In the genomic region with DNA sequence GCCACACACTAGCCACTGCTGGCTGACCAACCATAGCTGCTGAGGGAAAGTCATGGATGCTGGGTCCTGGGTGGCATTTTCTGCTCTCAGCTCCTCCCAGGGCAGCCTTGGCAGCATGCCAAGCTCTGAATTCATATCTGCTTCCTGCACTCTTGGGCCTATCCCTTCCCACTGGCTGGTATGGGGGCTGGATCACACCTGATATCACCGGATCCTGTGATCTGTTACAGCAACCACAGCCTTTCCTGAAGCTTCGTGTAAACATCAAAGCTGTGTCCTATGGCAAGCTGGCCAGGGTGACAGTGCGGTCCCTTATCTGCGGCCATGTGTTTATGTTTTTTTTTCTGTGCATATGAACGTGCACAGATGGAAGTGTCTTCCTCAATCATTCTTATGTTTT, we compare ENCODE assay signal across 10 mouse cellular contexts. TPM values are rescaled to one million over a fixed set of nuclear protein-coding genes. Genes with fewer than 3 reads are reported as not detected.
DNase-seq lines count a peak whose midpoint lies in the region; ATAC-seq and TF ChIP-seq lines count a peak whose summit lies in the region.
"Had no signal": no experiment of that assay in that cellular context is flagged by ENCODE, and none has a peak within 500 bp of the region (broad histone marks: within the 10 kb centered on the region; RNA-seq: fewer than 3 reads in every experiment).

No protein-coding gene starts in this region.

- H3K36me3 ChIP-seq in heart, embryonic 11.5 days (ENCODE audit: control insufficient read depth, insufficient read depth, low read length): peaks cover 9% of the 10 kb centered on the region
- peaks cover 14% of the 10 kb centered on the region for H3K36me3 ChIP-seq in liver, postnatal 0 days (replicated peaks; ENCODE audit: insufficient read depth, low read length)

- DNase-seq in heart, adult 9 months (ENCODE audit: low spot score in 2 of 2): no peak
- peak; percentile 51 for DNase-seq in 3T3-L1 (ENCODE audit: low read depth, low spot score)
- peak; percentile 98 for DNase-seq in c-Kit-positive CD71-positive TER-119-positive erythroid progenitor cells, embryonic 14.5 days (ENCODE audit: low spot score)
- DNase-seq in liver, postnatal 0 days: peak; percentile 93
- no peak for DNase-seq in layer of hippocampus, adult 2 months (ENCODE audit: low spot score in 2 of 2)
- no peak for DNase-seq in urinary bladder, adult 18-20 months (ENCODE audit: low spot score in 2 of 2)
- DNase-seq: kidney, adult 9 months had no signal

- H3K27me3 ChIP-seq in heart, embryonic 11.5 days (ENCODE audit: control insufficient read depth, insufficient read depth, low read length): no peaks in the 10 kb centered on the region
- no peaks in the 10 kb centered on the region for H3K27me3 ChIP-seq in liver, postnatal 0 days (ENCODE audit: insufficient read depth, low read length)

- 45% methylated on average over 5 of the region's 5 CpGs for WGBS in heart, embryonic 11.5 days (ENCODE audit: insufficient replicate concordance)
- 22% methylated on average over 5 of the region's 5 CpGs for WGBS in liver, postnatal 0 days (ENCODE audit: insufficient replicate concordance)

- no peak for ATAC-seq in heart, embryonic 11.5 days (replicated peaks; ENCODE audit: insufficient number of reproducible peaks, low FRiP score, low TSS enrichment)
- peak; percentile 70 for ATAC-seq in liver, postnatal 0 days
- ATAC-seq in cerebellum, adult (ENCODE audit: insufficient number of reproducible peaks, low FRiP score, low TSS enrichment): no peak

- no peak overlapping the region for H3K4me2 ChIP-seq in heart, embryonic 11.5 days
- peak overlapping the region; percentile 47; the same call in 1 of the 2 replicates for H3K4me2 ChIP-seq in liver, postnatal 0 days (ENCODE audit: low read depth, low read length)

- no peak overlapping the region; the same call in 1 of the 2 replicates for H3K4me3 ChIP-seq in heart, embryonic 11.5 days (ENCODE audit: low read depth, low read length)
- H3K4me3 ChIP-seq in liver, postnatal 0 days (ENCODE audit: low read depth, low read length): no peak overlapping the region
- no peak overlapping the region for H3K4me3 ChIP-seq in layer of hippocampus, adult 2 months
- H3K4me3 ChIP-seq: myocyte had no signal

- no peak for TF ChIP-seq CTCF in liver, postnatal 0 days (IDR thresholded peaks at IDR 0.05; ENCODE audit: low read depth)
- no peak for TF ChIP-seq CTCF in layer of hippocampus, adult 2 months (conservative IDR thresholded peaks at IDR 0.05)

- TF ChIP-seq EP300 in liver, postnatal 0 days (IDR thresholded peaks at IDR 0.05; ENCODE audit: low read depth): peak; percentile 99

- no peaks in the 10 kb centered on the region for H3K9me3 ChIP-seq in heart, embryonic 11.5 days (replicated peaks; ENCODE audit: control insufficient read depth, low read length)
- no peaks in the 10 kb centered on the region for H3K9me3 ChIP-seq in liver, postnatal 0 days (ENCODE audit: low read length)

- peak overlapping the region; percentile 57 for H3K27ac ChIP-seq in heart, embryonic 11.5 days (ENCODE audit: low read depth, low read length)
- H3K27ac ChIP-seq in liver, postnatal 0 days (ENCODE audit: low read depth): peak overlapping the region; percentile 97
- H3K27ac ChIP-seq in layer of hippocampus, adult 2 months: no peak overlapping the region

- peak overlapping the region; percentile 34; the same call in 1 of the 2 replicates for H3K9ac ChIP-seq in heart, embryonic 11.5 days (ENCODE audit: low read depth, low read length)
- peak overlapping the region; percentile 52 for H3K9ac ChIP-seq in liver, postnatal 0 days (replicated peaks)

- peaks cover 31% of the 10 kb centered on the region for H3K4me1 ChIP-seq in heart, embryonic 11.5 days (ENCODE audit: control insufficient read depth, insufficient read depth, low read length)
- H3K4me1 ChIP-seq in liver, postnatal 0 days (ENCODE audit: insufficient read depth): peaks cover 40% of the 10 kb centered on the region

RNA-seq across cellular contexts. Expression of a gene that starts 2.2 kb away (rescaled TPM):
- polyA plus RNA-seq in heart, embryonic 11.5 days (2014; fragmentation: Nextera tagmentation; extraction: Ambion mirVana): 47.5 and 61.4 TPM in 2 replicates
- 39.3 and 42.1 TPM in 2 replicates for polyA plus RNA-seq in liver, postnatal 0 days (2015; fragmentation: Nextera tagmentation; extraction: Ambion mirVana)
- total RNA-seq in layer of hippocampus, adult 2 months (2021): 10 to 100 TPM; 75.9 to 79.7 TPM

RNA-seq across cellular contexts. Expression of a gene that starts 2.2 kb away (rescaled TPM):
- 1.4 and 2.9 TPM in 2 replicates for polyA plus RNA-seq in heart, embryonic 11.5 days (2014; fragmentation: Nextera tagmentation; extraction: Ambion mirVana)
- 0.40 and 0.70 TPM in 2 replicates for polyA plus RNA-seq in liver, postnatal 0 days (2015; fragmentation: Nextera tagmentation; extraction: Ambion mirVana)
- 1 to 10 TPM; 4.4 to 6.1 TPM for total RNA-seq in layer of hippocampus, adult 2 months (2021)

RNA-seq across cellular contexts. Expression of a gene that starts 3.7 kb away (rescaled TPM):
- 66.1 and 70.0 TPM in 2 replicates for polyA plus RNA-seq in heart, embryonic 11.5 days (2014; fragmentation: Nextera tagmentation; extraction: Ambion mirVana)
- polyA plus RNA-seq in liver, postnatal 0 days (2015; fragmentation: Nextera tagmentation; extraction: Ambion mirVana): 69.7 and 74.6 TPM in 2 replicates
- 10 to 100 TPM; 70.1 to 72.0 TPM for total RNA-seq in layer of hippocampus, adult 2 months (2021)

RNA-seq across cellular contexts. Expression of a gene that starts 6.8 kb away (rescaled TPM):
- polyA plus RNA-seq in heart, embryonic 11.5 days (2014; fragmentation: Nextera tagmentation; extraction: Ambion mirVana): 0.55 and 1.2 TPM in 2 replicates
- not detected in 2 replicates for polyA plus RNA-seq in liver, postnatal 0 days (2015; fragmentation: Nextera tagmentation; extraction: Ambion mirVana)
- 1 to 10 TPM; 5.5 to 8.1 TPM for total RNA-seq in layer of hippocampus, adult 2 months (2021)

RNA-seq across cellular contexts. Expression of a gene that starts 10.8 kb away (rescaled TPM):
- 4.2 and 5.8 TPM in 2 replicates for polyA plus RNA-seq in heart, embryonic 11.5 days (2014; fragmentation: Nextera tagmentation; extraction: Ambion mirVana)
- 1.7 and 2.0 TPM in 2 replicates for polyA plus RNA-seq in liver, postnatal 0 days (2015; fragmentation: Nextera tagmentation; extraction: Ambion mirVana)
- total RNA-seq in layer of hippocampus, adult 2 months (2021): 1 to 10 TPM; 1.9 to 2.1 TPM

Comparison
In these comparisons a context has a peak if more than half of its experiments do, and no peak if none do; other contexts are left out.
1. DNase-seq: peak in 3T3-L1 (single experiment), c-Kit-positive CD71-positive TER-119-positive erythroid progenitor cells, embryonic 14.5 days (single experiment) and liver, postnatal 0 days (single experiment); none in heart, adult 9 months (0 of 2), layer of hippocampus, adult 2 months (0 of 2) and urinary bladder, adult 18-20 months (0 of 2).